Mouse (Mus musculus): ENCODE measurements around the gene Slc5a2. TPM values are rescaled to one million over a fixed set of nuclear protein-coding genes. Genes with fewer than 3 reads are reported as not detected.

Gene Slc5a2
- polyA plus RNA-seq, 1 experiment from 2014 or later: 0.27 TPM

- no peaks in the 10 kb centered on the region for H3K9me3 ChIP-seq (replicated peaks; ENCODE audit: control insufficient read depth, low read length)
- ATAC-seq (replicated peaks; ENCODE audit: insufficient number of reproducible peaks, low FRiP score, low TSS enrichment, low read depth): no peak
- H3K4me1 ChIP-seq (ENCODE audit: control insufficient read depth, insufficient read depth, low read length): 0 out of 2 replicates have a peak, but pooled peaks cover 4% of the 10 kb centered on the region
- 59% methylated on average over 3 of the region's 3 CpGs for WGBS
- no peak overlapping the region for H3K4me3 ChIP-seq (ENCODE audit: low read depth, low read length)
- H3K27ac ChIP-seq (replicated peaks; ENCODE audit: low read depth, low read length): no peak overlapping the region
- no peak overlapping the region for H3K4me2 ChIP-seq (ENCODE audit: low read depth, low read length)
- no peak overlapping the region for H3K9ac ChIP-seq (replicated peaks; ENCODE audit: low read length)
- no peaks in the 10 kb centered on the region for H3K36me3 ChIP-seq (replicated peaks; ENCODE audit: control insufficient read depth, insufficient read depth, low read depth, low read length)
- H3K27me3 ChIP-seq (ENCODE audit: control insufficient read depth, insufficient read depth, low read length): no peaks in the 10 kb centered on the region
- DNase-seq (ENCODE audit: low spot score): no peak
Observed at GRCm38 (mm10) chr7:128296514-128296913, 31.1 kb downstream of the Slc5a2 start.

- no peak for DNase-seq (ENCODE audit: low spot score)
Observed at GRCm38 (mm10) chr7:128297291-128297616, 31.8 kb downstream of the Slc5a2 start.

GRCm38 (mm10) chr7:128297617-128298480, 32.4 kb downstream of the Slc5a2 start, which contains the start of gene BC017158:
BC017158 (minus strand) TSS chr7:128298170.
- Histone ChIP-seq H3K27ac (replicated peaks; ENCODE audit: low read depth, low read length) (peak within 1 kb of the TSS; percentile 63), H3K4me2 (ENCODE audit: low read depth, low read length) (peak within 1 kb of the TSS; percentile 78), H3K4me3 (ENCODE audit: low read depth, low read length) (peak within 1 kb of the TSS; percentile 84), H3K9me3 (replicated peaks; ENCODE audit: control insufficient read depth, low read length) (no peaks in the 10 kb centered on the region), H3K27me3 (ENCODE audit: control insufficient read depth, insufficient read depth, low read length) (no peaks in the 10 kb centered on the region), H3K9ac (replicated peaks; ENCODE audit: low read length) (peak within 1 kb of the TSS; percentile 92), H3K36me3 (replicated peaks; ENCODE audit: control insufficient read depth, insufficient read depth, low read depth, low read length) (no peaks in the 10 kb centered on the region), H3K4me1 (ENCODE audit: control insufficient read depth, insufficient read depth, low read length) (0 out of 2 replicates have a peak, but pooled peaks cover 4% of the 10 kb centered on the region)
- DNase-seq (ENCODE audit: low spot score) (peak; percentile 80), ATAC-seq (replicated peaks; ENCODE audit: insufficient number of reproducible peaks, low FRiP score, low TSS enrichment, low read depth) (peak; percentile 67)
- under 1% methylated on average over 47 of the region's 47 CpGs for WGBS

More at GRCm38 (mm10) chr7:128297291-128297616, 31.8 kb downstream of the Slc5a2 start:
- no peak for ATAC-seq (replicated peaks; ENCODE audit: insufficient number of reproducible peaks, low FRiP score, low TSS enrichment, low read depth)
- 36% methylated on average over 10 of the region's 10 CpGs for WGBS
- Histone ChIP-seq H3K27ac (replicated peaks; ENCODE audit: low read depth, low read length) (0 out of 2 replicates have a peak overlapping the region, but pooled peaks have one; percentile 63), H3K27me3 (ENCODE audit: control insufficient read depth, insufficient read depth, low read length) (no peaks in the 10 kb centered on the region), H3K9me3 (replicated peaks; ENCODE audit: control insufficient read depth, low read length) (no peaks in the 10 kb centered on the region), H3K9ac (replicated peaks; ENCODE audit: low read length) (peak overlapping the region; percentile 92), H3K4me1 (ENCODE audit: control insufficient read depth, insufficient read depth, low read length) (0 out of 2 replicates have a peak, but pooled peaks cover 4% of the 10 kb centered on the region), H3K4me2 (ENCODE audit: low read depth, low read length) (peak overlapping the region; percentile 78), H3K4me3 (ENCODE audit: low read depth, low read length) (peak overlapping the region; percentile 84), H3K36me3 (replicated peaks; ENCODE audit: control insufficient read depth, insufficient read depth, low read depth, low read length) (no peaks in the 10 kb centered on the region)

- 76% methylated on average over 8 of the region's 8 CpGs for WGBS
Observed at GRCm38 (mm10) chr7:128298481-128299342, 33.3 kb downstream of the Slc5a2 start.

GRCm38 (mm10) chr7:128300952-128301351, 35.5 kb downstream of the Slc5a2 start:
- H3K4me2 ChIP-seq (ENCODE audit: low read depth, low read length): no peak overlapping the region
- 0 out of 2 replicates have a peak, but pooled peaks cover 4% of the 10 kb centered on the region for H3K4me1 ChIP-seq (ENCODE audit: control insufficient read depth, insufficient read depth, low read length)
- no peaks in the 10 kb centered on the region for H3K9me3 ChIP-seq (replicated peaks; ENCODE audit: control insufficient read depth, low read length)
- no peaks in the 10 kb centered on the region for H3K36me3 ChIP-seq (replicated peaks; ENCODE audit: control insufficient read depth, insufficient read depth, low read depth, low read length)
- no peak overlapping the region for H3K27ac ChIP-seq (replicated peaks; ENCODE audit: low read depth, low read length)
- no peak for DNase-seq (ENCODE audit: low spot score)
- no peak for ATAC-seq (replicated peaks; ENCODE audit: insufficient number of reproducible peaks, low FRiP score, low TSS enrichment, low read depth)
- H3K27me3 ChIP-seq (ENCODE audit: control insufficient read depth, insufficient read depth, low read length): no peaks in the 10 kb centered on the region
- no peak overlapping the region for H3K4me3 ChIP-seq (ENCODE audit: low read depth, low read length)
- no peak overlapping the region for H3K9ac ChIP-seq (replicated peaks; ENCODE audit: low read length)
- WGBS: 72% methylated on average over 3 of the region's 3 CpGs

More at GRCm38 (mm10) chr7:128298481-128299342, 33.3 kb downstream of the Slc5a2 start:
- Histone ChIP-seq H3K36me3 (replicated peaks; ENCODE audit: control insufficient read depth, insufficient read depth, low read depth, low read length) (no peaks in the 10 kb centered on the region), H3K4me1 (ENCODE audit: control insufficient read depth, insufficient read depth, low read length) (0 out of 2 replicates have a peak, but pooled peaks cover 4% of the 10 kb centered on the region), H3K9ac (replicated peaks; ENCODE audit: low read length) (peak overlapping the region; percentile 92), H3K9me3 (replicated peaks; ENCODE audit: control insufficient read depth, low read length) (no peaks in the 10 kb centered on the region), H3K27me3 (ENCODE audit: control insufficient read depth, insufficient read depth, low read length) (no peaks in the 10 kb centered on the region), H3K4me3 (ENCODE audit: low read depth, low read length) (no peak overlapping the region; the same call in 1 of the 2 replicates), H3K27ac (replicated peaks; ENCODE audit: low read depth, low read length) (no peak overlapping the region), H3K4me2 (ENCODE audit: low read depth, low read length) (peak overlapping the region; percentile 78)
- peak; percentile 67 for DNase-seq (ENCODE audit: low spot score)
- no peak for ATAC-seq (replicated peaks; ENCODE audit: insufficient number of reproducible peaks, low FRiP score, low TSS enrichment, low read depth)

GRCm38 (mm10) chr7:128302151-128302550, 36.7 kb downstream of the Slc5a2 start:
- no peak overlapping the region for H3K9ac ChIP-seq (replicated peaks; ENCODE audit: low read length)

GRCm38 (mm10) chr7:128304198-128304597, 38.7 kb downstream of the Slc5a2 start:
- DNase-seq (ENCODE audit: low spot score) (no peak), ATAC-seq (replicated peaks; ENCODE audit: insufficient number of reproducible peaks, low FRiP score, low TSS enrichment, low read depth) (no peak)
- H3K27ac ChIP-seq (replicated peaks; ENCODE audit: low read depth, low read length): no peak overlapping the region
- no peak overlapping the region for H3K9ac ChIP-seq (replicated peaks; ENCODE audit: low read length)
- no peaks in the 10 kb centered on the region for H3K9me3 ChIP-seq (replicated peaks; ENCODE audit: control insufficient read depth, low read length)
- no peaks in the 10 kb centered on the region for H3K27me3 ChIP-seq (ENCODE audit: control insufficient read depth, insufficient read depth, low read length)
- H3K4me2 ChIP-seq (ENCODE audit: low read depth, low read length): no peak overlapping the region
- H3K4me1 ChIP-seq (ENCODE audit: control insufficient read depth, insufficient read depth, low read length): no peaks in the 10 kb centered on the region
- no peaks in the 10 kb centered on the region for H3K36me3 ChIP-seq (replicated peaks; ENCODE audit: control insufficient read depth, insufficient read depth, low read depth, low read length)
- 63% methylated on average over 6 of the region's 6 CpGs for WGBS
- H3K4me3 ChIP-seq (ENCODE audit: low read depth, low read length): no peak overlapping the region

More at GRCm38 (mm10) chr7:128302151-128302550, 36.7 kb downstream of the Slc5a2 start:
- no peak overlapping the region for H3K4me3 ChIP-seq (ENCODE audit: low read depth, low read length)
- no peak overlapping the region for H3K27ac ChIP-seq (replicated peaks; ENCODE audit: low read depth, low read length)
- no peaks in the 10 kb centered on the region for H3K36me3 ChIP-seq (replicated peaks; ENCODE audit: control insufficient read depth, insufficient read depth, low read depth, low read length)
- 0 out of 2 replicates have a peak, but pooled peaks cover under 1% of the 10 kb centered on the region for H3K4me1 ChIP-seq (ENCODE audit: control insufficient read depth, insufficient read depth, low read length)
- DNase-seq (ENCODE audit: low spot score) (no peak), ATAC-seq (replicated peaks; ENCODE audit: insufficient number of reproducible peaks, low FRiP score, low TSS enrichment, low read depth) (no peak)
- no peaks in the 10 kb centered on the region for H3K9me3 ChIP-seq (replicated peaks; ENCODE audit: control insufficient read depth, low read length)
- 81% methylated on average over 3 of the region's 3 CpGs for WGBS
- no peak overlapping the region for H3K4me2 ChIP-seq (ENCODE audit: low read depth, low read length)
- H3K27me3 ChIP-seq (ENCODE audit: control insufficient read depth, insufficient read depth, low read length): no peaks in the 10 kb centered on the region

All from embryonic facial prominence, embryonic 11.5 days (tissue).